In genomic region chr4:49238111-49238510, GRCm38 (mm10) we compare ENCODE assay signal across 15 mouse cellular contexts.
"Had no signal": no experiment of that assay in that cellular context is flagged by ENCODE, and none has a peak within 500 bp of the region (broad histone marks: within the 10 kb centered on the region; RNA-seq: fewer than 3 reads in every experiment).

No protein-coding gene starts in this region.

- H3K27me3 ChIP-seq: neural tube, embryonic 15.5 days; stomach, embryonic 15.5 days had no signal

- H3K9me3 ChIP-seq: neural tube, embryonic 15.5 days; stomach, embryonic 15.5 days had no signal

- H3K9ac ChIP-seq: neural tube, embryonic 15.5 days; stomach, embryonic 15.5 days had no signal

- H3K4me2 ChIP-seq: neural tube, embryonic 15.5 days; stomach, embryonic 15.5 days had no signal

- H3K27ac ChIP-seq: neural tube, embryonic 15.5 days; stomach, embryonic 15.5 days; stomach, postnatal 0 days had no signal

- H3K4me1 ChIP-seq: neural tube, embryonic 15.5 days; stomach, embryonic 15.5 days had no signal

- DNase-seq: retina, postnatal 1 day; right cerebral cortex, adult 18-20 months; right cerebral cortex, postnatal 14 days; right cerebral cortex, postnatal 25 days; right cerebral cortex, postnatal 4 days; spleen, adult 18-20 months; thymus, adult 18-20 months; thymus, adult 2 months; thymus, postnatal 14 days; thymus, postnatal 25 days; thymus, postnatal 36 days; thymus, postnatal 4 days had no signal

- H3K4me3 ChIP-seq: neural tube, embryonic 15.5 days; stomach, embryonic 15.5 days had no signal

- H3K36me3 ChIP-seq: neural tube, embryonic 15.5 days; stomach, embryonic 15.5 days had no signal
